Mouse (Mus musculus): ENCODE data around the gene Ctdspl.

Ctdspl gene

GRCm38 (mm10) chr9:118915290-118915689 lies 11.0 kb upstream of the Ctdspl start:
- ATAC-seq (ENCODE audit: insufficient number of reproducible peaks, low FRiP score, low TSS enrichment) = no peak

- no peak for ATAC-seq (ENCODE audit: insufficient number of reproducible peaks, low FRiP score, low TSS enrichment)
These were observed 6.5 kb upstream of the Ctdspl start for GRCm38 (mm10) chr9:118919672-118920186.

DNA sequence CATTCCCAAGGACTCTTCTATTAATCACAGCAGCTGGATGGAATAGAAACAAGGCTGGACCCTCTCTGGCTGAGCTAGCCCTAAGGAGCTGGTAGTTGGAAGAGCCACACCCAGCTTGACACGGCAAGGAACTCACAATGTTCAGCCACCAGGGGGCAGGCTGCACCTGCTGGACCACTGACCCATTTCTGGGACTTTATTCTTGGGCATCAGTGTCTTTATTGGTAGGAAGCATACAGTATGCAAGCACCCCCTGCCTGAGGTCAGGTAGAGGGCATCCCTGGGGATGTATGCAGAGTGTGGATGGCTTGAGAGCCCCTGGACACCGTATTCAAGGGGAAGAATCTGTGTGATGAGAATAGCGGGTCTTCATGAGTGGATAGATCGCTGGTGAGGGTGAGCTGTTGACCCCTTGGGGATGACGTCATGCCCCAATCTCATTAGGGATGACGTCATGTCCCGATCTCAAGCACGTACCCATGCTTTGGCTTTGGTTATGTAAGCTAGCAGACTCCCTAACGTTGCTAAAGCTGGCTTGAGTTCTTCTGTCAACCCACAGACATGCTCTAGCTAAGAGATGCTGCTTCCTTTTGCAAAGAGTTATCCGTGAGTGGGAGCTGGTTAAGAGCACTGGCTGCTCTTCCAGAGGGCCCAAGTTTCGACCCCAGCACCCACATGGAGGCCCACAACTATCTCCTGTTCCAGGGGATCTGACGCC lies 5.3 kb upstream of the Ctdspl start:
- ATAC-seq (ENCODE audit: insufficient number of reproducible peaks, low FRiP score, low TSS enrichment) = no peak

GRCm38 (mm10) chr9:118921926-118922325 lies 4.3 kb upstream of the Ctdspl start:
- no peak for ATAC-seq (ENCODE audit: insufficient number of reproducible peaks, low FRiP score, low TSS enrichment)

- no peak for ATAC-seq (ENCODE audit: insufficient number of reproducible peaks, low FRiP score, low TSS enrichment)
These were observed 1.6 kb upstream of the Ctdspl start for GRCm38 (mm10) chr9:118924554-118925085.

DNA sequence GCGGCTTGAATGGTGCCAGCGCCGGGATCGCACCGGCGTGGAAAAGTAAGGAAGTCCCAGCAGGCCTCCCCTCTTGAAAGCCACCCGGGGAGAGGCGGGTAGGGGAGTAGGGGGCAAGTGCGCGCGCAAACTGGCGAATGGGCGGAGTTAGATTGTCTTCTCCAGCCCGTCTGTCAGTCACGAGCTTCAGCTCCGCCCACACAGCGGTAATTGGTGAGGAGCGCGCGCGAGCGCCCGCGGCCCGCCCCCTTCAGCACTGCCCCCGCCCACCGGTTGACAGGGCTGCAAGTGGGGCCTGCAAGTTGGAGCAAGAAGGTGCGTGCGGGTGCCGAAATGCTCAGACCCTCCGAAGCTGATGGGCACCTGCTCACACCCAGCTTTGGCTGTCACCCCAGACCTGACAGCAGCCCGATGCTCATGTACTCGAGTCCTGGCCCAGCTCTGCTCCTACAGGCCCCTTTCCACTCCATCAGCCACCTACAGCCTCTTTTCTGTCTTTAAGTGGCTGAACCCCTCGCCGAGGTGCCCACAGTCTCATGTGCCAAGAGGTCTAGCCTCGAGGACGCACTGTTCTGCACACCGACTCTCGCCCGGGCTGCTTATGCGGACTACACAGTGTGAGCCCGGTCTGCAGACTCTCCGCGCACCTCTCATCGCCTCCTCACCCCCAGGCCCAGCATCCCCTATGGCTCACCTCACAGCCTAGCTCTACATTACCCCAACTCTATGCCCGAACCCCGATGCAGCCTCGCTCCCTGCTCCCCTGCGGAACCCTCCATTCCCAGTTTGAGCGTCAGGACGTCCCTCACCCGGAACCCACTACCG lies 755 bp upstream of the Ctdspl start:
- ATAC-seq (ENCODE audit: insufficient number of reproducible peaks, low FRiP score, low TSS enrichment) = peak; percentile 50

DNA sequence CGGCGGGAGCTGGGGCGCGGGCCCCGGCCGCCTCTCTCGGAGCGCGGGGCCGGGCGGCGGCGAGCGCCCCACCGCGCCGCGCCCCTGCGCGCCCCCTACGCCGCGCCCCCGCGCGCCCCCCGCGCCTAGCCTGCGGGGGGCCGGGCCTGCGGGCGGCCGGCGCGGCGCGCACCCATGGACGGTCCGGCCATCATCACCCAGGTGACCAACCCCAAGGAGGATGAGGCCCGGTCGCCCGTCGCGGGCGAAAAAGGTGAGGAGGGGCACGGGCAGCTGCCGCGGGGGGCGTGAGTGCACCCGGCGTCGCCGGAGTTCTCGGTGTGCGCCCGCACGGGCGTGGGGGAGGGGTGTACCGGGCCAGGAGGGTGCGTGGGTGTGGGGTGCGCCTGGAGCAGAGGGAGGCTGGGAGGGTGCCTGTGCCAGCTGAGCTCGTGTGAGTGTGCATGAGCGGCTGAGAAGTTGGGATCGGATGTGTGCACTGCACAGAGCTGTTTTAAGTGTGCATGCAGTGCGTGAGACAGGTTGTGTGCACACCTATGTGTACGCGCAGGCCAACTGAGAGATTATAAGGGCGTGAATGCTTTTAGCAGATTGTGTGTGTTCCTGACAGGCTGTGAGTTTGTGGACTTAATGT lies 552 bp downstream of the Ctdspl start:
- ATAC-seq (ENCODE audit: insufficient number of reproducible peaks, low FRiP score, low TSS enrichment) = peak; percentile 33; the same call in 1 of the 2 replicates

- ATAC-seq (ENCODE audit: insufficient number of reproducible peaks, low FRiP score, low TSS enrichment) = no peak
These were observed 1.2 kb downstream of the Ctdspl start for GRCm38 (mm10) chr9:118927501-118927900.

GRCm38 (mm10) chr9:118928007-118928406 lies 1.8 kb downstream of the Ctdspl start:
- ATAC-seq (ENCODE audit: insufficient number of reproducible peaks, low FRiP score, low TSS enrichment) = no peak

- no peak for ATAC-seq (ENCODE audit: insufficient number of reproducible peaks, low FRiP score, low TSS enrichment)
These were observed 2.4 kb downstream of the Ctdspl start for GRCm38 (mm10) chr9:118928656-118929055.

DNA sequence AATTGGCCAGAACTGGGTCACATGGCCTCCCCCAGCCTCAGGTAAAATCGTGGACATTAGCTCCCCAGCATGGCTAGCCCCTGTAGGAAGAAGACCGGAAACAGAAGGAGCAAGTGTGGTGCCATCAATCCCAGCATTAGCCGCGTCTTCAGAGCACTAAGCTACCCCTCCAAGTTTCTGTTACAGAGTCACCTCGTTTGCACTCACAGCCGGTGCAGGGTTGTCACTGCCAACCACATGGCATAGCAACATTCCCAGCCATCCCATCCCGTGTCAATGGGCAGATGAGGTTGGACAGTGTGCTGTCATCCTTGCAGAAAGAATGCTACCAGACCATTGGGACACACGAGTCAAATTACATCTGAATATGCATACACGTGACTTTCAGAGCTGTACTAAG lies 4.4 kb downstream of the Ctdspl start:
- no peak for ATAC-seq (ENCODE audit: insufficient number of reproducible peaks, low FRiP score, low TSS enrichment)

DNA sequence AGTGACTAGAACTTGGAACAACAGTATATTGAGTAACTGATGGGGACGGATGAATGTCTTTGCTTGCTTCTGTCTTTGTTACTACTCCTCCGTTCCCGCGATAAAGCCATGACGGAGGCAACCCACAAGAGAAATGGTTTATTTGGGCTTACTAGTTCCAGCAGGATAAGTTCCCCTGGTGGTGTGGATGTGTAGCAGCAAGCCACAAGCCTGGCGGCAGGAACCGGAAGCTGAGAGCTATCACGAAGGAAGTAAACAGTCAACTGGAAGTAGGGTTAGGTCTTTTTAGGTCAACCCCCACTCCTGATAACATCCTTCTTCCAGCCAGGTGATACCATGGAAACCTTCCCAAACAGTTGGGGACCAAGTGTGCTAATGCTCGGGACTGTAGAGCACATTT lies 7.5 kb downstream of the Ctdspl start:
- no peak for ATAC-seq (ENCODE audit: insufficient number of reproducible peaks, low FRiP score, low TSS enrichment)

DNA sequence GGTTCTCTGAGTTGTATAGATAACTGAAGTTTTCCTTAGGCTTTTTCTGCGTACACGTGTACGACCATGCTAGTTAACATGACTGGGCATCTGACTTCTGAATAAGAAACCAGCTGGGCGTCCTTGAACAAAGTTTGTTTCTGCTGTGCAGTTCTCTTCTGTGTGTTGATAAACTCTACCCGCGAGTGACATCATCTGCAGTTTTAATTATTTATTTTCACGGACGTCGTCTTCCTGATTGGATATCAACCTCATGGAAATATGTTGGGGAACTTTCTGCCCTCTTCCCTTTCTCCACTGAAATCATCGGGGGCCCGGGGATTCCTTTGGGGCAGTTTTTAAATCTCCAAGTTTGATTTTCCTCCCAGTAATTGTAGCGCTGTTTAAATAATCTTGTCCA lies 8.1 kb downstream of the Ctdspl start:
- ATAC-seq (ENCODE audit: insufficient number of reproducible peaks, low FRiP score, low TSS enrichment) = no peak

DNA sequence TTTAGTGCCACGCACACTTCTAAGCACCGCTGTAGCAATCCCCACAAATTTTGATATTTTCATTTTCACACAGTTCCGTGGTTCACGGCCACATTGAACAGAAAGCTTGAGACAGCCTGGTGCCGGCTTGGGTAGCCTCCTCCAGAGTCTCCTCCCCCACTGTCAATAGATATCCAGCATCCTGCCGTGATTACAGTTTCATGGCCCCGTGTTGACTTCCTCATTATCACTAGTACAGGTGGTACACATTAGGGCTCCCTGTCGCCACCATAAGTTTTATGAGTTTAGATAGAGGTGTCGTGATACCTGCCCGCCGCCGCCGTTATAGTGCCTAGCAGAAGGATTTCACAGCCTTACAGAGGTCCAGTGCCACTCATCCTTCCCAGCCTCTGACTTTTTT lies 8.8 kb downstream of the Ctdspl start:
- ATAC-seq (ENCODE audit: insufficient number of reproducible peaks, low FRiP score, low TSS enrichment) = no peak

DNA sequence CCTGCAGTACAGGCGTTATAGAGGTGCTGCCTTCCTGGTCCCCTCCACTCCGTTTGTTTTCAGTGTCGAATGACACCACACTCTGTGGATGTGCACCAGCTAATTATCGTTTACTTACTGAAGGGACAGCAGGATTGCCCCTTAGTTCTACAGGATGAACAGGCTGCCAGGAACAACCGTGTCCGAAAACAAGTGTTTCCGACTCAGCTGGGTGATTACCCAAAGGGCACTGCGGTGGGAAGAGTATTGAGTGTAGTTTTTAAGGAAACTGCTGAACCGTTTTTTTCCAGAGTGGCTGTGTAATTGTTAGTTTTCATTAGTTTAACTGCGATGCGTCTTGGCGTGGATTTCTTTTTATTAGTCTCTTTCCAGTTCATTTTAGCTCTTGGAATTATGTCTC lies 9.8 kb downstream of the Ctdspl start:
- ATAC-seq (ENCODE audit: insufficient number of reproducible peaks, low FRiP score, low TSS enrichment) = no peak

GRCm38 (mm10) chr9:118937515-118937914 lies 11.3 kb downstream of the Ctdspl start:
- no peak for ATAC-seq (ENCODE audit: insufficient number of reproducible peaks, low FRiP score, low TSS enrichment)

DNA sequence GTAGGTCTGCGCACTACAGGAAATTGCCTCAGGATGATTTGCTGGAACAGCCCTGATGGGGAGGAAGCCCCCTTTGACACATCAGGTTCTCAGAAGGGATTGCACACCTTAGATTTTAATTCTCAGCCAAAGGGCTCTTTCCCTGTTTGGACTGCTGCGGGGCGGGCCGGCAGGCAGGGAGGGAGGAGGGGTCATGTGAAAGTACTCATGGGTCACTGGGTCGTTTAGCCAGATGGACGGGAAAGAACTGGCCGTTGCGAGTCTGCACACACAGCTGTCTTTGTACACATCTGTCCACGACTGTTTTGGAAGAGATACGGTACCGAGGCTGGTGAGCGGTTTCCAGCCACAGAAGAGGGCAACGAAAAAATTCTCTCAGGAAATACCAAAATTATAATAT lies 13.2 kb downstream of the Ctdspl start:
- no peak for ATAC-seq (ENCODE audit: insufficient number of reproducible peaks, low FRiP score, low TSS enrichment)

DNA sequence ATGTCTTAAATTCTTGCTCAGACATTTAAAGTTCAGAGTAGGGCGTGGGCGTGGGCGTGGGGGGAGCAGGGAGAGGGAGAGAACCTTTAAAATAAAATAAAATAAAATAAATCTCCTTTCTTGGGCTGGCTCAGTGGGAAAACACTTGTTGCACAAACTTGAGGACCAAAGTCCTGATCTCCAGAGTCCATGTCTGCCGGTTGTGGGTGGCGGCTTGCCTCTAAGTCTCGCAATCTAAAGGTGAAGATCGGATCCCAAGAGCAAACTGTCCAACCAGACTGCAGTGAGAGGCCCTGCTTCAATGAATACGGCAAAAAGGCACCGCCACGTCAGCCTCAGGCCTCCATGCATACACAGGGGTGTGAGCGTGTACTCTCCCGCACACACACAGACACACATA lies 13.6 kb downstream of the Ctdspl start:
- ATAC-seq (ENCODE audit: insufficient number of reproducible peaks, low FRiP score, low TSS enrichment) = no peak

GRCm38 (mm10) chr9:118940591-118941207 lies 14.4 kb downstream of the Ctdspl start:
- no peak for ATAC-seq (ENCODE audit: insufficient number of reproducible peaks, low FRiP score, low TSS enrichment)

- no peak for ATAC-seq (ENCODE audit: insufficient number of reproducible peaks, low FRiP score, low TSS enrichment)
These were observed 15.8 kb downstream of the Ctdspl start for GRCm38 (mm10) chr9:118942030-118942429.
